Mouse (Mus musculus): ENCODE measurements around the gene Gtpbp1.

Gene Gtpbp1

GRCm38 (mm10) chr15:79684616-79685015, 6.0 kb upstream of the Gtpbp1 start:
- in situ Hi-C loops (cut with MboI, MseI) = loop anchor here (5.0 to 25.0 kb wide), 3 partner anchors 1118 to 1872 kb away; partner anchors contain the start of genes Eif3d (in 1 of the 2) and Foxred2 (in 1 of the 2)

DNA sequence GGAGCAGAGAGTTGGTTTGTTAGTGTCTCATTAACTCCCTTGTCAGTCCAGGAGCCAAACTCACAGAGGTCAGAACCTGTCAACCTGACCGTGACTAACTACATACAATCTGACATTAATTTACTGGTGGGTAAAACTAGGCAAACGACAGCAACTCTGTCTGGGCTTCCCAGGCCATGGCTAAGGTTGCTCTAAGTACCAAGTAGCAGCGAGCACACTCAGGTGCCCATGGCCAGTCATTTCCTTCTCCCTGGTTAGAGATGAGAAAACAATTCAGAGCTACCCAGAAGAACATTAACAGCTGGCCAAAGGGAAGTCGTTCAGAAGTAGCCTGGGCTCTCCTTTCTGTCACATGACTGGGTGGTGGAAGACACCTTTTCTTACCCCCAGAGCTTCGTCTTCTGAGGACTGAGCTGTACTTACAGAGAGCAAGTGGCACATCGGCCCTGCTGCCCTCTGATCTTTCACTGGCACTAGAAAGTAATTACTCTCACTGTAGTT, 5.5 kb upstream of the Gtpbp1 start:
- in situ Hi-C loops (cut with MboI, MseI) = loop anchor here (25.0 kb wide), 2 partner anchors 1723 to 1873 kb away; partner anchors contain the start of genes Eif3d (in 1 of the 2) and Foxred2 (in 1 of the 2)

DNA sequence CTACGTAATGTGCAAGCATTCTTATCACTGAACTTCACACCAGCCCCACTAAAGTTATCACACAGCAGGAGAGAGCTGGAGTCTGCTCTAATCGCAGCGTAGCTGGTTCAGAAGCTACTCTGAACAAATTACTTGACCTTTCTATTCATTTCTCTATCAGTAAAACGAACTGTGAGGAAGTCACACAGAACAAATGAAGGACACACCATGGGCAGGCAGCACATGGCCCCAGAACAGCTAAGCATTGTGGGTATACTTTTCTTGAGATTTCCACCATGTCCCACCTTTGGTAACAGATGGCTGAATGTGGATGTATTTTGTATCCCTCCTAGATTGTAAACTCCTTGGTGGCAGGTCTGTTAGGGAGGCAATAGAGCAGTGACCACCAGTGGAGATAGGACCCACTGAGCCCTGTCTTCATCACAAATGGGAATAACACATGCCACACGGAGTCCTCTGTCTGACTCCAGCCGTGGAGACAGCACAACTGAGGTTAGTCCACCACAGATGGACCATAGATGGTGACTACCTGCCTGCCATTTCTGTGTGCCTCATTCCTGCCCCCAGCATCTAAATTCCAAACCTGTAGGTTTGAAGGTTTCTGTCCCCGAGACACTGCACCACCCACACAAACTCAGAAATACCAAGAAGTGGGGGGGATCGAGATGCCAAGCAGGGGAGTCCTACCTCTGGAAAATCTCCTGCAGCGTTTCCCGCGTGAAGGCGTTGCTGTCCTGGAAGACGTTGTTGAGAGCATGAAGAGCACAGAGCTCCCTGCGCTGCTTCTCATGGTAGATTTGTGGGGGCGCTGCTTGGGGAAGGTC, 4.4 kb upstream of the Gtpbp1 start:
- in situ Hi-C loops (cut with MboI, MseI) = loop anchor here (25.0 kb wide), 2 partner anchors 1724 to 1874 kb away; partner anchors contain the start of genes Eif3d (in 1 of the 2) and Foxred2 (in 1 of the 2)

DNA sequence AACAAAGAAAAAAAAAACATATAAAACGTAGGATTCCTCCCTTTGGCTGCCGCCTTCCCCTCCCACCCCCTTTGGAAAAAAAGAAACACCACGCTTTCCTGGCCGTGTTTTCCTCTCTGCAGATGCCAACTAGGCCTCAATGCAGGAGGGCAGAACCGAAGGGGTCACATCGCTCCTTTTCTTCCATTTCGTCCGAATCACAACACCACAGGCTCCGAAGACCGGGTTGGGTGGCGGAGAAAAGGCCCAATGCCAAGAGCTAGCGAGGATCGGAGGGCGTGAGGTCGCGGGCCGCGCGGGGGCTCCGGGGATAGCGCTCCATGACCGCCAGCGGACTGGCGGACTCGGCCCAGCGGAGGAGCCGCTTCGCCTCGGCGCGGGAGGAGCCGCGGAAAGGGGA, 3.5 kb upstream of the Gtpbp1 start:
- in situ Hi-C loops (cut with MboI, MseI) = loop anchor here (25.0 kb wide), 2 partner anchors 1725 to 1875 kb away; partner anchors contain the start of genes Eif3d (in 1 of the 2) and Foxred2 (in 1 of the 2)

DNA sequence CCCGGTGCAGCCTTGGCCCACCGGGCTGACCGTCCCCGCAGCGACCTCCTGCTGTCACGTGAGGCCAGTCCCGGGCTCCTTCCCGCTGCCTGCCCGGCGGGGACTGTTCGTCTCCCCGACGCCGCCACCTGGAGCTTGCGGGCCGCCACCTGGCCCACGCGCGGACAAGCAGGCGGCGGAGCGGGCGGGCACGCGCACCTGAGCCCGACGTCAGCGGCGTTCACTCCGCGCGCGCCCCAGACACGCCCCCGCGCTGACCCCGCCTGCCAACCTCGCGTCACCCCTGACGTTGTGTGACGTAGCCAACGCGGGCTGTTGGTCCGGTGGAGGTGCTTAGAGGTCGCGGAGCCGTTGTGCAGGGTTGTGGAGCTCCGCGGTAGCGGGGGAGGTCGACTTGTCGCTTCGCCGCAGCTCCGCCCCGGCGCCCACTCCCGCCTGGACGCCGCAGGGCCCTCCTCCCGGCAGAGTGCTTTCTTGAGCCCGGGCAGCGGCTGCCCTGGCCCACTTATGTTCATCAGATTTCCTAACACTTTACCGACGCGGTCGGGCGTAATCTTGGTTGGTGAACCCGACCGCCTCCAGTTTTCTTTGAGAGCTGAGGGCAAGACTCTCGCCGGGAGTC, 2.9 kb upstream of the Gtpbp1 start, which contains the start of gene Josd1:
TSS of gene Josd1 (minus strand) at position 274 of the 622 bp plus-strand sequence.
- in situ Hi-C loops (cut with MboI, MseI) = loop anchor here (25.0 kb wide), 2 partner anchors 1725 to 1875 kb away; partner anchors contain the start of genes Eif3d (in 1 of the 2) and Foxred2 (in 1 of the 2)

- in situ Hi-C loops (cut with MboI, MseI) = loop anchor here (25.0 kb wide), 2 partner anchors 1726 to 1876 kb away; partner anchors contain the start of genes Eif3d (in 1 of the 2) and Foxred2 (in 1 of the 2)
Observed at GRCm38 (mm10) chr15:79688268-79688956, 2.2 kb upstream of the Gtpbp1 start.

DNA sequence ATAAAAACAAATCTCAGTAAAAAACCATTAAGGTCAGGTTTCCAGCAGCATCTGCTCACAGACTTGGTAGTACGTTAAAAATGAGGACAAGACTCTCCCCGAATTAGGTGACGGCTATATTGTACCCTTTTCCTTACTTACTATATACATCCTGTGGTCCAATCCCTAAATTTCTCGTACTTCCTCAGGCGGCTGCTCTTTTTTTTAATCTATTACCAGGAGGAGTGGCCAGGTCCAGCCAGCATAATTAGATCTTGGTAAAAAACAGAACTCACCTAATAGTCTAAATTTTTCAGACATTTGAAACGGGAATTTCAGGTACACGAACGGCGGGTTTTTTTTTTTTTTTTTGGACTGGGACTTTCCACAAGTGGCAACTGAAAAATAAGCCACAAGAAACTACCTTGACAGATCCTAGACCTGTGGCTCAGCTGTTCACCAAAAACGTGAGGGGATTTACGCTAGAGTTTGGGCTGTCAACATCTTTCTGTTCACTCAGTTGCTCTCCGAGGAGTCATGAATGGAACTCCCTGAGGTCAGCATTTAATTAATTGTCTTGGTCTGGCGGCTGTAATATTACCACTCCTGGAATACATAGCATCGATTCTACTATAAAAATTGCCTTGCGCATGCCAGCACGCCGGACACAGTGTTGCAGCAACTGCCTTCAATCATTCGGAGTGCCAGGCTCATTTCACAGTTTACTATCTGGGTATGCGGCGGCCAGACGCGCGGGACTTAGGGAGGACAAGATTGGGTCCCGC, 801 bp upstream of the Gtpbp1 start:
- in situ Hi-C loops (cut with MboI, MseI) = loop anchor here (25.0 kb wide), 2 partner anchors 1728 to 1878 kb away; partner anchors contain the start of genes Eif3d (in 1 of the 2) and Foxred2 (in 1 of the 2)

GRCm38 (mm10) chr15:79691023-79691508, 421 bp downstream of the Gtpbp1 start:
- in situ Hi-C loops (cut with MboI, MseI) = loop anchor here (25.0 kb wide), 2 partner anchors 1729 to 1879 kb away; partner anchors contain the start of genes Eif3d (in 1 of the 2) and Foxred2 (in 1 of the 2)

DNA sequence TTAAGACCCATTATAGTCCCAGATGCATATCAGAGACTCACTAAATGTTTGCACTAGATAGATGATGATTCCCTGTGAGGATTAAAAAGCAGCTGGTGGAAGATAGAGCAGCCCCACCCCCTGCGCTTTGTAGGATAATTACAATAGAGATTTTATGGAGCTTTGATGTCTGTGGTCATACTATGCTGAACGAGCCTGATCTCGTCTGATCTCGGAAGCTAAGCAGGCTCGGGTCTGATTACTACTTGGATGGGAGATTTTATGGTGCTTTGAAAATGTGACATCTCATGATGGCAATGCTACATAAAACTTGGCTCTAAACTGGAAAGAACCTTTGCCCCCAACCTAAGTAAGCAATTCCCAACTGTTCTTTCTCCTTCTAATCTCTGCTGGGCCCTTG, 1.7 kb downstream of the Gtpbp1 start:
- in situ Hi-C loops (cut with MboI, MseI) = loop anchor here (25.0 kb wide), 2 partner anchors 1730 to 1880 kb away; partner anchors contain the start of genes Eif3d (in 1 of the 2) and Foxred2 (in 1 of the 2)

DNA sequence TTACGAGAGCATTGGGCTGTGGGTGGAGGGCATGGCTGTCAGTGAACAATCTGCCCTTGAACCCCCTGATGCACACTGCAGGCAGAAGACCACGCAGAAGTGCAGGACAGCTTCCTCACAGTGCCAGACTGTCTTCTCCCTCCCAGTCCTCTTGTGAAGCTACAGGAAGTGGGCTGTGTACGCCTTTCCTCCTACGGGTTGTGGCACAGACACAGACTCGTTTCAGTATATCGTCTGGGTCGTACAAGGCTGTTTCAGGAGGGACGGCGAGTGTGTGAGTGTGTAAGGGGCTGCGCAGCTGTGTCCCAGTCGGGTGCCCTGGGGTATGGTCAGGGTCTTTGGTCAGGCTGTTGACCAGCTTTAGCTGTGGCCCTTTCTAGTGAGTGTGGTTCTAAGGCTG, 3.1 kb downstream of the Gtpbp1 start:
- in situ Hi-C loops (cut with MboI, MseI) = loop anchor here (25.0 kb wide), 2 partner anchors 1731 to 1881 kb away; partner anchors contain the start of genes Eif3d (in 1 of the 2) and Foxred2 (in 1 of the 2)

DNA sequence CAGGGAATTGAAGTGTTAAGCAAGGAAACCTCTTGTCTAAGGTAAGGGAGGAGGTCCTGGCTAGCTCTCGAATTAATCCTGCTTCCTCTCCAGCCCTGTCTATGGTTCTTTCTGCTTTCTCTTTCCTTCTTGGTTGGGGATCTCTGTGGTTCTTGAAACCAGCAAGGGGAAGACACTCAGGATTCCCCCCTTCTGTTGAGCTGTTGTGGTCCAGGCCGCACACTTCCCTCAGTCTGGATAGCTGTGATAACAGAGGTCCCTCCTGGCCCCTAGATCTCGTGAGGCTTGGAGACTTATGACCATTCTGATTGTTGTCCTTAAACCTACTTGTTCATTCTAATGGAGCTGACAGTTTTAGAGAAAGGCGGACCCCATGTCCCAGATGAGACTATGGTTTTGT, 3.9 kb downstream of the Gtpbp1 start:
- in situ Hi-C loops (cut with MboI, MseI) = loop anchor here (25.0 kb wide), 2 partner anchors 1732 to 1882 kb away; partner anchors contain the start of genes Eif3d (in 1 of the 2) and Foxred2 (in 1 of the 2)

- in situ Hi-C loops (cut with MboI, MseI) = loop anchor here (5.0 to 25.0 kb wide), 3 partner anchors 382 to 1883 kb away; partner anchors contain the start of genes Eif3d (in 1 of the 2) and Foxred2 (in 1 of the 2)
Observed at GRCm38 (mm10) chr15:79695516-79695915, 4.9 kb downstream of the Gtpbp1 start.

DNA sequence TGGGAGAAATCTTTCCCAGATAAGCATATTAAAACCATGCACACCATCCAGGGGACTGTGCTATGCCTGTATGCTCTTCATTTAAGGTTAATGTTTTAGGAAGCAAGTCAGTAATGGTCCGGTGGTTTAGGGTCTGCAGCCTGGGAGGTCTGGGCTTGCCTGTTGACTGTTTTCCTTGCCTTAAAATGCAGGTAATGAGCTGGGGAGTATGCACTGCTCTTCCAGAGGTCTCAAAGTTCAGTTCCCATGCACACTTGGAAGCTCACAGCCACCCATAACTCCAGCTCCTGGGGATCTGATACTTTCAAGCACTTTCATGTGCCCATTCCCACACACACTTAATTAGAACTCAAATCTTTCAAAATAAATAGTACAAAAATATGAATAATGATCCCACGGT, 5.9 kb downstream of the Gtpbp1 start:
- in situ Hi-C loops (cut with MboI, MseI) = loop anchor here (5.0 to 25.0 kb wide), 3 partner anchors 381 to 1884 kb away; partner anchors contain the start of genes Eif3d (in 1 of the 2) and Foxred2 (in 1 of the 2)

- in situ Hi-C loops (cut with MboI, MseI) = loop anchor here (5.0 to 25.0 kb wide), 3 partner anchors 380 to 1885 kb away; partner anchors contain the start of genes Eif3d (in 1 of the 2) and Foxred2 (in 1 of the 2)
Observed at GRCm38 (mm10) chr15:79697011-79697410, 6.4 kb downstream of the Gtpbp1 start.

DNA sequence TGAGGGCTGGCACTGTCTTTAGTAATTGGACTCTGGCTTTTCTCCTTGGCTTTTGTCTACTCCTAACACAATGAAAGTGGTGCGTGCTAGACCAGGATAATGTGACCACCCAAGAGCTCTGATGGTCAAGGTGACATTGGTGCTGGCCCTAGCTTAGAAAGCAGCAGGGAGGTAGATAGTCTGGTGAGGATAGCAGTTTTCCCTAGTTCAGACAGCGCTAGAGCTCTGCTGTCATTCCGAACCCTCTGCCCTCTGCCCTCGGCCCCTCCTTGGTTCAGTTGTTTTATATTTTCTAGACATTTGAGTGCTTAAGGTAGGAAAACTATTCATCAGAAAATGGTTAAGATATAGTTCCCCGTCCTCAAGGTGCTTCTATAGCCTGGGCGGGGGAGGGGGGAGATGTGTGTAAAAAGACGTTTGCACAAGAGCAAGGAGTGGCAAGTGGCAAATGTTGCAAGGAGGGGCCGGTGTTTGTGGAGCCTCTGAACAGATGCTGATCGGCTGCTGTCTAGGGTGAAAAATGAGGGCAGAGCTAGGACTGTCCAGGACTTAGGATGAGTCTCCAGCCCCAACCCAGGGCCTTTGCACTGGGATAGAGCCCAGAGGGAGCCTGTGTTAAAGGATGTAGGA, 7.0 kb downstream of the Gtpbp1 start:
- in situ Hi-C loops (cut with MboI, MseI) = loop anchor here (5.0 to 25.0 kb wide), 3 partner anchors 380 to 1885 kb away; partner anchors contain the start of genes Eif3d (in 1 of the 2) and Foxred2 (in 1 of the 2)

DNA sequence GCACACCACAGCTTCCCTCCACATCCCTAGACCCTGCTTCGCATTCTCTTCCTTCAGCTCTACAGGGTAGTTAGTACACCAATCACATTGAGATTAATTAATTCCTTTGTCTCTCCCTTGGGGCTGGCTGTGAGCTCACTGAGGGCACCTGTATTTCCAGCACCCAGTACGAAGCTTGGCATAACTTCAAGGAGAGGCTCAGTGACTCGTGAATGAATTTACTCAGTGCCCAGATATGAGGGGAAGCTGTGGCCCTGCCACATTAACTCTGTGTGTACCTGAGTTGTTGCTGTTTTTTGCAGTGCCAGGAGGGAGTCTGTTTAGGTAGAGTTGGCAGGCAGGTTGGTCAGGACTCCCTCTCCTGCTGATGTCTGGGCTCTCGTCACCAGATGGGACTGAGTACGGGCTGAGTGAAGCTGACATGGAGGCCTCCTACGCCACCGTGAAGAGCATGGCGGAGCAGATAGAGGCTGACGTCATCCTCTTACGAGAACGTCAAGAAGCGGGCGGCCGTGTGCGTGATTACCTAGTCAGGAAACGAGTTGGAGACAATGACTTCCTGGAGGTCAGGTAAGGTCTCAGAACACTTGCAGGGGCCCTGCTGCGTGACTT, 16.1 kb downstream of the Gtpbp1 start:
- in situ Hi-C loops (cut with MboI, MseI) = no loop called here

- in situ Hi-C loops (cut with MboI, MseI) = no loop called here
Observed at GRCm38 (mm10) chr15:79708229-79708822, 17.7 kb downstream of the Gtpbp1 start.

DNA sequence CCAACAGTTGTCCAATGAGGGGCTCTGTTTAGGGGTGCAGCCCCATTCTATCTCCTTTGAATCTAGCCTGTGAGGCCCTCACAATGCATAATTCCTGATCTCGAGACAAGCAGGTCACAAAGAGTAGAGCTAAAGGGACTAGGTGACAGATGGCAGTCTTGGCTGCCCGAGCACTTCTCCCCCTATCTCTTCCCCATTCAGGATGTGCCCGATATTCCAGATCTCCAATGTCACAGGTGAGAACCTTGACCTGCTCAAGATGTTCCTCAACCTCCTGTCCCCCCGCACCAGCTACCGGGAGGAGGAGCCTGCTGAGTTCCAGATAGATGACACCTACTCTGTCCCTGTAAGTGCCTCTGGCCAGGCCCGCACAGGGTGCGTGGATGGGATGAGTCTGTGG, 25.0 kb downstream of the Gtpbp1 start:
- in situ Hi-C loops (cut with MboI, MseI) = no loop called here
